Mouse (Mus musculus) Muller cell, postnatal 12 days (primary cell): ENCODE results near the gene Snx22.

Experiments
- DNase-seq: peaks from one replicate; pipeline ENCODE4 v3.0.0-alpha.2; 2015; ENCODE audit errors: inconsistent ontology term

Snx22 gene

DNA sequence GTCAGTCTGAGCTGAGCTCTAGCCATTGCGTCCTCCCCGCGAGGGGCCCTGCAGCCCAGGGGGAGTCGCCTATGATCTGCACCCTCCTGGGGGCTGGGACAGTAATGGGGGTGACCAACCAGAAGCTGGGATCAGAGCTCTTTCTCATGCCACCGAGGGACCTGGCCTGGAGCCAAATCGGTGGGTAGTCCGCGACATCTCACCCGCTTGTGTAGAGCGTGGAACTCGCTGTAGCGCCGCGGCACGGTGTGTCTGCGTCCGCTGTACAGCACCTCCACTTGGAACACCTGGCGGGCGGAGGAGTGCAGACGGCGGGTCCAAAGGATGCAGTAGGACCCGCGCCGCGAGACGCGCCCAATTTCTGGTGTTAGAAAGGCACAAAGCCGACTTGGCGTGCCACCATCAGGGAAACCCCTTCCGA, 538 bp downstream of the Snx22 start:
- DNase-seq: peak; percentile 42

GRCm38 (mm10) chr9:66068056-66068455, 1.5 kb downstream of the Snx22 start:
- DNase-seq: no peak

GRCm38 (mm10) chr9:66067542-66067941, 2.0 kb downstream of the Snx22 start:
- DNase-seq: peak; percentile 37

- no peak for DNase-seq
These were observed 2.7 kb downstream of the Snx22 start for GRCm38 (mm10) chr9:66066791-66067190.

DNA sequence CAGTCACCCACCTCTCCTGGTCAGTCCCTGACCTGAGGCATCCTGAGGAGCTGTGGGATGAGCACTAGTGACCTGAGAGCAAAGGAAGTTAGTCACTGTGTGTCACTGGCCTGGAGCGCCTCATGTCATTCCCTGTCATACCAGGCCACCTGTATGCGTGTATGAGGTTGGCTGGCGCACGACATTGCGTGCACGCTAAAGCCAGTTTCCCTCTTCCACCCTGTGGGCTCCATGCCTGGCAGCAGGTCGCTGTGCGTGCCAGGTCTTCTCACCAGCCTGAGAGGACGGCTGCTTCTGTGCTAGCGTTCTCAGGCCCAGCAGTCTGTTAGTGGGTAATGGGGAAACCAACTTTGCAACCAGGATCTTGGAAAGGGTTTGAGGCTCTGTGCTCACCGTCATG, 5.2 kb downstream of the Snx22 start:
- DNase-seq: no peak

DNA sequence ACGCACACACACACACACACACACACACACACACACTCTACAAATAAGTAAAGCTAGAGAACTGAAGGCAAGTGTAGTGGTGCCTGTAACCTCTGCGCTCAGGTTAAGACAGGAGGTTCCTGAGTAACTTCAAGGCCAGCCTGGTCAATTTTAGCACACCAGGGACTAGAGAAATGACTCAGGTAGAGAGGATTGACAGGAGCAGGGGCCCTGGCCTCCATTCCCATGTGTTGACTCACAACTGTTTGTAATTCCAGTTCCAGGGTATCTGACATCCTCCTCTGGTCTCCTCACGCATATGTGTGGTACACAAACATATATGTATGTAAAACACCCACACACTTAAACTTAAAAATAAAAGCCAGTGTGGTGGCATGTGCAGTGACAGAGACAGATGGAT, 6.1 kb downstream of the Snx22 start:
- no peak for DNase-seq

DNA sequence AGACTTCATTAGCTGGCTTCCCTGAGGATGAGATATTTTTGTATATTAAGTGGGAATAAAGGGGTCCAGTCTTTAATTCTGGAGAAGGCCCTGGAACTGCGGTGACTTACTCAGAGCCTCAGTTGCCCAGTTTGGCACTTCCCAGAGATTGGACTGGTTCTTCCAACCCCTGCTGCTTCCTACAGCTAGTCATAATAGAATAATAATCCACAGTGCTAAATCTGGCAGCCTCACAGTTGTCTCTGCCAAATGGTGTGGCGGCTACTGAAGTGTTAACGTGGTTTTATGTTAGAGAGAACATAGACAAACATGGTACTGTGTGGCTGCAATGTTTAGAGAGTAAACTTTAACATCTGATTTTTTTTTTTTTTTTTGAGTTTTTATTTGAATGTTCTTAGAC, 7.9 kb downstream of the Snx22 start:
- DNase-seq: no peak

- no peak for DNase-seq
These were observed 8.5 kb downstream of the Snx22 start for GRCm38 (mm10) chr9:66060986-66061385.

DNA sequence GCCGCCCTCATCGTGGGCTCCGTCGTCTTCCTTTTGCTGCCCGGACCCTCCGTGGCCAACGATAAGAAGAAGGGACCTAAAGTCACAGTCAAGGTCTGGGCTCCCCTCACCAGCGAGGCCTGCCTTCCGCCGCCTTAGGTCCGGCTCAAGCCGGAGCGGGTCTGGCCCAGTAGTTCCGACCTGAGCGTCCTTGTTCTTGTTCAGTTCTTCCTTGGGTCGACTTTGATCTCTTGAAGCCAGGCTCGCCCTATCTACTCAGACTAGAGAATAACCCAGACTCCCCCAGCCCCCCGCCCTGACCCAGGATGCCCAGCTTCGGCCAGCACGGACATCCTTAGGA, 9.2 kb downstream of the Snx22 start:
- no peak for DNase-seq

DNA sequence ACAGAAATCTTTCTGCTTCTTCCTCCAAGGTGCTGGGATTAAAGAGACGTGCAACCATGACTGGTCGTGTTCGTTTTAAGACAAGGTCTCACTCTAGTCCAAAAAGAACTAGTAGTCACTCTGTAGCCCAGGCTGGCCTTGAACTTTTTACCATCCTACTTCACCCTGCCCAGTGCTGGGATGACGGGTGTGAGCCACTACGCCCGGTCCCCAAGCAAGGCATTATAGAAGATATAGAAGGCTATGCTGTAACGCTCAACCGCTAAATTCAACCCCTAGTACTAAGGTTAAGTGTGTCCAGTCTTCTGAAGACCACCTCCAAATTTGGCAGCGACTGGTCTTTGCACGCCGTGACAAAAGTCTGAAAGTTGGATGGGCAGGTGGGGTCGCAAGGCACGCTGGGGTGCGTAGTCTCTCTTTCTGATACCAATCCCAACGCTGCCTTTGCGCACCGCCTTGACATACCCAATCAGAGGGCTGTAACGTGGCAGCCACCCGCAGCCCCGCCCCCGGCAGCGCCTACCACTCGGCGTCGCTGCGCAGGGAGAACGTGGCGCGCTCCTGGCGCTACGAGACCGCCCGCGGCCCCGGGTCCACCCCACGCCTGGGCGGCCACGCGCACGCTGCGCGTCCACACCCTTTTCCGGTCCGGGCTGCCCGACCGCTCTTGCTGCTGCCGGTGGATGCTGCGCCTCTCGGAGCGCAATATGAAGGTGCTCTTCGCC, 9.8 kb downstream of the Snx22 start, which contains the start of gene Ppib:
Gene Ppib (plus strand): TSS at position 640 of the 725 bp plus-strand sequence.
- peak; percentile 99 for DNase-seq

- no peak for DNase-seq
These were observed 15.9 kb downstream of the Snx22 start for GRCm38 (mm10) chr9:66053620-66054019.

GRCm38 (mm10) chr9:66052731-66053130, 16.8 kb downstream of the Snx22 start:
- no peak for DNase-seq

DNA sequence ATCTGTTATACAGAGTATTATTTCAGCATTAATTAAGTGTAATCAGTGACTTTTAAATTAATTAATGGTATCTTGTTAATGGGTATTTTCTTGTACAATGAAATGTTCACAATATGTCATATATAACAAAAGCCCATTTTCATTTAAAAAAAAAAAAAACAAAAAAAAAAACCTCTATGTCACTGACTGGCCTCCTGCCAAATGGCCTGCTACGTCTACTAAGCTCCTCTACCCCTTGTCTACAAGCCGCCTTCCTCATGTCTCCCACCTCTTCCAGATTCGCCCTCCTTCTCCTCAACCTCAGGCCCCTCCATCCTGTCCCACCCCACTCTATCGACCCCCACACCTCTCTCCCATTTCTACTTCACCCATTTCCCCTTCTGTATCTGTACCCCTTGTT, 18.0 kb downstream of the Snx22 start:
- DNase-seq: no peak

- no peak for DNase-seq
These were observed 19.5 kb downstream of the Snx22 start for GRCm38 (mm10) chr9:66049931-66050601.

DNA sequence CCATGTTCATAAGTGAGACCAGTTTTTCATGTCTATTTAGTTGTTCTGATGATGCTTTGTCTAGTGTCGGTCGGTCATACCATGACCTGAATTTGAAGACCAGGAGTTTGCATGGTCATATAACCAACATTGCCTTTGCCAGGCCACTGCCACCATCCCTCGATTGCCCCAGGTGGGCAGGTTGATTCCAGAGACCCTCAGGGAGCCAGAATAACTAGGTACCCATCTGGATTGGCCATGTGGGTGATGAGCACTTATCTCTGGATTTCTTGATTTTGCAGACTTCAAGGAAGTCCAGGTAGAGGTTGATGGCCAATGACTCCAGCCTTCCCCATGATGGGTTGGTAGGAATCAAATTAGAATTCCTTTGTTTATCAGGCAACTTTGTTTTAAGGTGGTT, 26.3 kb downstream of the Snx22 start:
- no peak for DNase-seq

DNA sequence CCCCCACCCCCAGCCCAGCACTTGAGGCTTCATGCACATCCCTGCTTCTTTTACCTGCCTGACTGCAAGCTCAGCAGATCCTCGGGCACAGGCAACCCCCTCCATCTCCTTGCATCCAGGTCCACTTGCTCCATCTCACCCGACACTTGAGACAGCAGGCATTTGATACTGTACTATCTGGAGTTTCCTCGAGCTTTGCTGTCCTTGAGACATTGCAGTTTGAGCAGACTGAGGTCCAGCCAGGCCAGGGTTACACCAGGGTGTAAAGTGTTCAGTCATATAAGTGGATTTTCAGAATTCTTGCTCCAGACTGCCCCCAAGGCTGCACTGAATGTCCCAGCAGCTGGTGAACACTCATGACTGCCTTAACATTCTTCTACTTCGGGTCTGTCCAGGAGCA, 27.2 kb downstream of the Snx22 start:
- no peak for DNase-seq

GRCm38 (mm10) chr9:66040801-66041200, 28.7 kb downstream of the Snx22 start:
- DNase-seq: no peak

DNA sequence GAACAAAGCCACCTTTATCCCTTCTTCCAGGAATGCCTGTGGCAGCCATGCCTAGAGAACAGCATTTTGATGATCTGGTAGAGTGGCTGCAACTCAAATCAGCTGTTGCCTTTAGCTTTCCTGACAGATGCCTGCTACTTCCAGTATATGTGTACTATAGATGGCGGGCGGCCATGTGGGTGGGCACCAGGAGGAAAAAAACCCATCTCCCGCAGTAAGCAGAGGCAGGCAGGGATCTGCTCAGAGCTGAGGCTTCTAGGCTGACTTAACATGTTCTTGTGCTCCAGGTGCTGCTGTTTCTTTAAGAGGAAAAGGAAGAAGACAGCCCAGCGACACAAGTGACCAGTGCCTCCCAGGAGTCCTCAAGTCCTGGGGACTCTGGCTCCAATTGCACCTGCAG, 30.2 kb downstream of the Snx22 start:
- DNase-seq: no peak

DNA sequence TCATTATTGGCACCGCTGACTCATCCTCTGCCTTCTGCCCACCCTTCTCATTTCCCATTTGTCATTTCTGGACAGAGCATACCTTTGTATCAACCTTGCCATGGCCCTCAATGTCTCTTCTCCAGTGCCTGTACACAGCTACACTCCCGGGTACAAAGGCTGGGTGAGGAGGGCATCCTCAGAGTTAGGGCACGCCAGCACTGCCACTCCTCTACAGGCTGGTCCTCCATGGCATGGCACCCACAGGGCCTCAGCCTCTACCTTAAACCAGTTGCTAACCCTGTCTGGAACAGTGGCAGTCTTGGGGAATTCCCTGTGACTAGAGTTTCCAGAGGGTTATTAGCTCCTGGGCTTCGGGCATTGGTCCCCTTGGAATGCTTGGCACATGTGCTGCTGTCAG, 30.9 kb downstream of the Snx22 start:
- no peak for DNase-seq

DNA sequence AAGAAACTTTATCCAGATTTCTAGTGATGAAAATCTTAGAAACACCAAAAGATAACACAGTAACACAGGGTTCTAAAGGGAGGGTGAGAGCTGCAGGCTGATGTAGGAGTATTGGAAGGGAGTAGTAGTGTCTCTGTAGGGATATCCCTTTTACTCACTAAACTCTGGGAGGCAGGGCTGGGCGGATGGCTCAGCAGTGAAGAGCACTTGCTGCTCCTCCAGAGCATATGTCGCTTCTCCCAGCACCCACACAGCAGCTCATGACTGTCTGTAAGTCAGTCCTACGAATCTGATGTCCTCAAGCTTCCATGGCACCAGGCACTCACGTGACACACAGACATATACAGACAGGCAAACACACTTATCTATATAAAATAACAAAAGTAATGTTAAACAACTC, 31.4 kb downstream of the Snx22 start:
- DNase-seq: no peak

- no peak for DNase-seq
These were observed 48.9 kb downstream of the Snx22 start for GRCm38 (mm10) chr9:66020601-66021000.
